Mouse (Mus musculus) left cerebral cortex, postnatal 14 days (tissue): ENCODE data around the gene Cd81. TPM values are rescaled to one million over a fixed set of nuclear protein-coding genes. Genes with fewer than 3 reads are reported as not detected.

Source experiments
- DNase-seq, 2 experiments: peaks; one replicate each; pipeline ENCODE4 v3.0.0; 2021 to 2022; ENCODE audit warnings: low spot score in 2 of 2, mixed read lengths in 1 of 2
- intact Hi-C: fragments of 180-260 bp; cut with DNase I; formaldehyde crosslinking; loops from one replicate; pipeline ENCODE4 v1.15.1; 2025
- total RNA-seq, 2 experiments: library from RNA; stranded (reverse); gene quantifications; 2 replicates each; pipeline ENCODE4 v1.2.3; 2021

Gene Cd81
- total RNA-seq, 2 experiments from 2014 or later: 367 to 400 TPM

GRCm38 (mm10) chr7:143064226-143064625 is 11.7 kb downstream of the Cd81 start:
- peak in 1 of 2 experiments; percentile 37 for DNase-seq
- intact Hi-C loops: no loop called here

- intact Hi-C loops: loop anchor here (5.0 kb wide), 1 partner anchor 53 kb away; no protein-coding TSS in a partner anchor
- no peak for DNase-seq
Measured at GRCm38 (mm10) chr7:143065692-143066091, 13.2 kb downstream of the Cd81 start.

GRCm38 (mm10) chr7:143067469-143067868 is 14.9 kb downstream of the Cd81 start:
- DNase-seq: no peak
- intact Hi-C loops: loop anchor here (5.0 kb wide), 1 partner anchor 55 kb away; no protein-coding TSS in a partner anchor

- intact Hi-C loops: loop anchor here (5.0 kb wide), 1 partner anchor 56 kb away; no protein-coding TSS in a partner anchor
- DNase-seq: no peak
Measured at GRCm38 (mm10) chr7:143067897-143068296, 15.4 kb downstream of the Cd81 start.

- intact Hi-C loops: loop anchor here (5.0 kb wide), 1 partner anchor 56 kb away; no protein-coding TSS in a partner anchor
Measured at GRCm38 (mm10) chr7:143068316-143068881, 15.9 kb downstream of the Cd81 start.

GRCm38 (mm10) chr7:143068882-143069591 is 16.5 kb downstream of the Cd81 start, which contains the start of gene Tssc4:
Gene Tssc4, plus strand, starts transcription at chr7:143069249.
- intact Hi-C loops: loop anchor here (5.0 kb wide), 1 partner anchor 57 kb away; no protein-coding TSS in a partner anchor
- DNase-seq: peak; percentile 99

More at GRCm38 (mm10) chr7:143068316-143068881, 15.9 kb downstream of the Cd81 start:
- DNase-seq: no peak

- intact Hi-C loops: loop anchor here (5.0 kb wide), 1 partner anchor 58 kb away; no protein-coding TSS in a partner anchor
- no peak for DNase-seq
Measured at GRCm38 (mm10) chr7:143069751-143070400, 17.3 kb downstream of the Cd81 start.

- intact Hi-C loops: no loop called here
- no peak for DNase-seq
Measured at GRCm38 (mm10) chr7:143070506-143071070, 18.0 kb downstream of the Cd81 start.

GRCm38 (mm10) chr7:143072605-143073004 is 20.1 kb downstream of the Cd81 start:
- intact Hi-C loops: no loop called here
- no peak for DNase-seq

GRCm38 (mm10) chr7:143073086-143073485 is 20.5 kb downstream of the Cd81 start:
- DNase-seq: peak; percentile 55 to 63
- intact Hi-C loops: no loop called here

GRCm38 (mm10) chr7:143075394-143075793 is 22.9 kb downstream of the Cd81 start:
- intact Hi-C loops: no loop called here
- no peak for DNase-seq

GRCm38 (mm10) chr7:143077351-143077750 is 24.8 kb downstream of the Cd81 start:
- intact Hi-C loops: no loop called here
- no peak for DNase-seq

- intact Hi-C loops: no loop called here
- DNase-seq: no peak
Measured at GRCm38 (mm10) chr7:143082024-143082423, 29.5 kb downstream of the Cd81 start.

- intact Hi-C loops: no loop called here
- no peak for DNase-seq
Measured at GRCm38 (mm10) chr7:143083708-143084107, 31.2 kb downstream of the Cd81 start.

- intact Hi-C loops: loop anchor here (2.0 to 5.0 kb wide), 2 partner anchors 78 to 194 kb away; no protein-coding TSS in a partner anchor
Measured at GRCm38 (mm10) chr7:143086366-143086765, 33.8 kb downstream of the Cd81 start.

GRCm38 (mm10) chr7:143087070-143087579 is 34.6 kb downstream of the Cd81 start:
- intact Hi-C loops: loop anchor here (2.0 to 5.0 kb wide), 2 partner anchors 78 to 195 kb away; no protein-coding TSS in a partner anchor
- DNase-seq: peak in 1 of 2 experiments; percentile 56

More at GRCm38 (mm10) chr7:143086366-143086765, 33.8 kb downstream of the Cd81 start:
- peak in 1 of 2 experiments; percentile 46 for DNase-seq

- DNase-seq: no peak
- intact Hi-C loops: loop anchor here (2.0 kb wide), 1 partner anchor 45 kb away; no protein-coding TSS in a partner anchor
Measured at GRCm38 (mm10) chr7:143093847-143094246, 41.3 kb downstream of the Cd81 start.

- intact Hi-C loops: loop anchor here (2.0 kb wide), 1 partner anchor 44 kb away; no protein-coding TSS in a partner anchor
- DNase-seq: peak; percentile 37 to 39
Measured at GRCm38 (mm10) chr7:143094592-143095553, 42.3 kb downstream of the Cd81 start, which contains the start of gene Trpm5. Gene Trpm5, minus strand, starts transcription at chr7:143094642.
